Mouse (Mus musculus): ENCODE data around the gene Procr.

DNA sequence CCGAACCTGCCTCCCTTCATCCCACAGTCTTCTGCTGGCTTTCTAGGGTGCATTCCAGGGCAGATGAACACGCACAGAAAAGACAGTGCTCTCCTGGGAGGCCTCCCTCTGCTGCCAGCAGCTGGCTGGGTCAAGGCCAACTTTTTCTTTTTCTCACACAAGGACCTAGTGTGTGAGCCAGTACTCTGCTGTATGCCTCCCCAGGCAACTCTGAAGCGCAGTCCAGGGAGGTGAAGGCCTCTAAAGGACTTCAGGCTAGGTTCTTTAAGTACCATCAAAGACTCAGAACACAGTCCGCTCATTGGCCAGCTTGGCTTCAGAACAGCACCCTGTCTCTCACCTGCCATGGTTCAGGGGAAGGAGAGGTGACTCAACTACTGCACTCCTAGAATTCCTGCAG lies 43.7 kb upstream of the Procr start:
- TF ChIP-seq CTCF (IDR thresholded peaks at IDR 0.05; ENCODE audit: low read depth) = no peak
- TF ChIP-seq EP300 (IDR thresholded peaks at IDR 0.05; ENCODE audit: low read depth) = no peak

All from heart, postnatal 0 days (tissue).